Comparison of ENCODE assay signal across 15 mouse cellular contexts in the genomic region with DNA sequence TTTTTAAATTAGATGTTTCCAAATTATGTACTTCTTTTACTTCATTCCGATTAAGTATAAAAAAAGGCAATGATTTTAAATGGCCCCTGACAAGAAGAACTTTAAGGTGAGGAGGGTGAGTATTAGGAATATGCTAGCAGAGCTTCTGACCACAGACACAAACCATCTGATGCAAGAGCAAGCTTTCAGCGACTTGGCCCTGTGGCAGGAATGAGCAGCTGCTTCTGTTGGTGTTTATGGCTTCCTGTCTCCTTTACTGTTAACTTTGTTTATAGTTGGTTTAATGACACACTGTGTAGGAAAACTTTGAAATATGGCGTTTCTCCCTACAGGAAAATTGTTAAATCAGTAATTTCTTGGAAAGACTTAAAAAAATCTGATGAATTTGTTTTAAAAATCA. TPM values are rescaled to one million over a fixed set of nuclear protein-coding genes. Genes with fewer than 3 reads are reported as not detected.
"Had no signal": no experiment of that assay in that cellular context is flagged by ENCODE, and none has a peak within 500 bp of the region (broad histone marks: within the 10 kb centered on the region; RNA-seq: fewer than 3 reads in every experiment).

No protein-coding gene starts in this region.

- H3K4me2 ChIP-seq: hindbrain, embryonic 14.5 days; intestine, embryonic 15.5 days; kidney, embryonic 15.5 days; limb, embryonic 12.5 days; liver, embryonic 13.5 days; midbrain, embryonic 13.5 days; neural tube, embryonic 12.5 days had no signal

- H3K27me3 ChIP-seq: intestine, embryonic 15.5 days; kidney, embryonic 15.5 days; limb, embryonic 12.5 days; liver, embryonic 13.5 days; midbrain, embryonic 13.5 days; neural tube, embryonic 12.5 days had no signal

- H3K9ac ChIP-seq: hindbrain, embryonic 14.5 days; intestine, embryonic 15.5 days; kidney, embryonic 15.5 days; limb, embryonic 12.5 days; liver, embryonic 13.5 days; liver, postnatal 0 days; midbrain, embryonic 13.5 days; neural tube, embryonic 12.5 days had no signal

- H3K9me3 ChIP-seq: intestine, embryonic 15.5 days; kidney, embryonic 15.5 days; limb, embryonic 12.5 days; liver, embryonic 13.5 days; midbrain, embryonic 13.5 days; neural tube, embryonic 12.5 days had no signal

- ATAC-seq: intestine, embryonic 15.5 days; midbrain, embryonic 13.5 days had no signal

- H3K27ac ChIP-seq: hindbrain, embryonic 14.5 days; intestine, embryonic 15.5 days; kidney, embryonic 15.5 days; limb, embryonic 12.5 days; liver, embryonic 13.5 days; midbrain, embryonic 13.5 days; neural tube, embryonic 12.5 days had no signal

- H3K36me3 ChIP-seq: intestine, embryonic 15.5 days; kidney, embryonic 15.5 days; limb, embryonic 12.5 days; liver, embryonic 13.5 days; midbrain, embryonic 13.5 days; neural tube, embryonic 12.5 days had no signal

- H3K4me1 ChIP-seq: intestine, embryonic 15.5 days; kidney, embryonic 15.5 days; midbrain, embryonic 13.5 days; neural tube, embryonic 12.5 days had no signal

- DNase-seq: layer of hippocampus, postnatal 36 days; liver; liver, embryonic 13.5 days; liver, postnatal 0 days; retina, postnatal 1 day; right cerebral cortex, postnatal 4 days; spleen, adult 18-20 months; thymus, adult 2 months; thymus, postnatal 36 days had no signal

- H3K4me3 ChIP-seq: intestine, embryonic 15.5 days; kidney, embryonic 15.5 days; limb, embryonic 12.5 days; liver, embryonic 13.5 days; midbrain, embryonic 13.5 days; neural tube, embryonic 12.5 days had no signal

RNA-seq across cellular contexts. Expression of a gene that starts 25.5 kb away (rescaled TPM):
- polyA plus RNA-seq: hindbrain, embryonic 14.5 days had no signal
